Mouse (Mus musculus) bone marrow macrophage, adult 2 months (primary cell): Measurements from ENCODE around the gene Zfr2.

ENCODE experiments used
- CTCF ChIP-seq: IDR thresholded peaks from 2 replicates; pipeline ENCODE4 v1.5.1; 2012; ENCODE audit warnings: low read depth, mild to moderate bottlenecking, low read length, moderate library complexity
- POLR2A ChIP-seq: IDR thresholded peaks from 2 replicates; pipeline ENCODE4 v1.6.1; 2012; ENCODE audit warnings: mild to moderate bottlenecking, low read depth, low read length, borderline replicate concordance

- TF ChIP-seq POLR2A (no peak), CTCF (no peak)
Measured at GRCm38 (mm10) chr10:81198990-81199389, 34.0 kb upstream of the Zfr2 start.
